Mouse (Mus musculus) MEL (cell line): Measurements from ENCODE around the gene Paqr9. TPM values are rescaled to one million over a fixed set of nuclear protein-coding genes. Genes with fewer than 3 reads are reported as not detected.

ENCODE experiments used
- DNase-seq: peaks from one replicate; pipeline ENCODE4 v3.0.0; 2011; ENCODE audit warnings: low read depth, low spot score
- H3K27ac ChIP-seq: 2 replicates; pipeline ENCODE4 v1.5.1; 2012; ENCODE audit warnings: low read depth, mild to moderate bottlenecking, control low read depth, low read length, moderate library complexity; ENCODE audit not compliant: control insufficient read depth
- H3K27me3 ChIP-seq, 2 experiments: fragments of 150-350 bp in 1 of 2; sonication (generic) in 1 of 2; 2 replicates each; pipeline ENCODE4 v1.6.1; 2012; ENCODE audit warnings: low read length in 2 of 2, mild to moderate bottlenecking in 2 of 2, improper control_type of control experiment in 1 of 2, moderate library complexity in 1 of 2; ENCODE audit not compliant: insufficient read depth in 2 of 2, control insufficient read depth in 1 of 2
- H3K36me3 ChIP-seq, 2 experiments: 2 replicates each; pipeline ENCODE4 v1.6.1; 2012 to 2014; ENCODE audit warnings: low read length in 2 of 2, improper control_type of control experiment in 1 of 2, inconsistent platforms in 1 of 2, mild to moderate bottlenecking in 1 of 2; ENCODE audit not compliant: insufficient read depth in 2 of 2, control insufficient read depth in 1 of 2
- H3K4me1 ChIP-seq, 2 experiments: fragments of 150-350 bp in 1 of 2; sonication (generic) in 1 of 2; 2 replicates each; pipeline ENCODE4 v1.6.1; 2012; ENCODE audit warnings: low read length in 2 of 2, improper control_type of control experiment in 1 of 2, mild to moderate bottlenecking in 1 of 2; ENCODE audit not compliant: insufficient read depth in 2 of 2, control insufficient read depth in 1 of 2
- H3K4me3 ChIP-seq, 2 experiments: fragments of 150-350 bp in 1 of 2; sonication (generic) in 1 of 2; 2 replicates each; pipeline ENCODE4 v1.5.1; 2012; ENCODE audit warnings: low read depth in 2 of 2, low read length in 2 of 2, mild to moderate bottlenecking in 2 of 2, moderate library complexity in 2 of 2, control low read depth in 1 of 2, improper control_type of control experiment in 1 of 2; ENCODE audit not compliant: control insufficient read depth in 1 of 2, insufficient read depth in 1 of 2
- H3K79me2 ChIP-seq: 2 replicates; pipeline ENCODE4 v1.6.1; 2012; ENCODE audit warnings: mild to moderate bottlenecking, low read length, moderate library complexity; ENCODE audit not compliant: control insufficient read depth, poor library complexity, insufficient read depth
- H3K9ac ChIP-seq: 2 replicates; pipeline ENCODE4 v1.6.1; 2012; ENCODE audit warnings: low read depth, mild to moderate bottlenecking, control low read depth, low read length, moderate library complexity; ENCODE audit not compliant: control insufficient read depth, poor library complexity, severe bottlenecking
- H3K9me3 ChIP-seq: fragments of 150-350 bp; sonication (generic); replicated peaks from 2 replicates; pipeline ENCODE4 v1.6.1; 2012; ENCODE audit warnings: mild to moderate bottlenecking, low read length, improper control_type of control experiment, moderate library complexity; ENCODE audit not compliant: insufficient read depth
- BHLHE40 ChIP-seq: IDR thresholded peaks from 2 replicates; pipeline ENCODE4 v1.6.1; 2012; ENCODE audit warnings: low read depth, mild to moderate bottlenecking, inconsistent platforms, low read length, improper control_type of control experiment, borderline replicate concordance
- CHD2 ChIP-seq: IDR thresholded peaks from 2 replicates; pipeline ENCODE4 v1.6.1; 2011; ENCODE audit warnings: low read length, improper control_type of control experiment
- ELF1 ChIP-seq: IDR thresholded peaks from 2 replicates; pipeline ENCODE4 v1.6.1; 2014; ENCODE audit warnings: low read depth, mild to moderate bottlenecking, inconsistent platforms, low read length, improper control_type of control experiment, moderate library complexity
- ETS1 ChIP-seq: IDR thresholded peaks from 2 replicates; pipeline ENCODE4 v1.6.1; 2012; ENCODE audit warnings: low read depth, mild to moderate bottlenecking, inconsistent platforms, low read length, improper control_type of control experiment, moderate library complexity
- GABPA ChIP-seq: IDR thresholded peaks from 2 replicates; pipeline ENCODE4 v1.6.1; 2012; ENCODE audit warnings: low read depth, mild to moderate bottlenecking, inconsistent platforms, low read length, improper control_type of control experiment, moderate library complexity
- GATA1 ChIP-seq: IDR thresholded peaks from 2 replicates; pipeline ENCODE4 v1.6.1; 2011; ENCODE audit warnings: low read depth, low read length, improper control_type of control experiment
- JUND ChIP-seq: IDR thresholded peaks from 2 replicates; pipeline ENCODE4 v1.6.1; 2011; ENCODE audit warnings: low read depth, mild to moderate bottlenecking, improper control_type of control experiment, low read length
- KAT2A ChIP-seq: conservative IDR thresholded peaks from 2 replicates; pipeline ENCODE4 v1.6.1; 2012; ENCODE audit warnings: low read depth, low read length, improper control_type of control experiment, inconsistent platforms
- MAFK ChIP-seq: IDR thresholded peaks from 2 replicates; pipeline ENCODE4 v1.6.1; 2011; ENCODE audit warnings: low read depth, mild to moderate bottlenecking, low read length, improper control_type of control experiment, borderline replicate concordance
- MAX ChIP-seq: IDR thresholded peaks from 2 replicates; pipeline ENCODE4 v1.6.1; 2011; ENCODE audit warnings: low read length, improper control_type of control experiment
- MAZ ChIP-seq: IDR thresholded peaks from 2 replicates; pipeline ENCODE4 v1.6.1; 2012; ENCODE audit warnings: low read depth, mild to moderate bottlenecking, inconsistent platforms, low read length, improper control_type of control experiment
- MEF2A ChIP-seq: IDR thresholded peaks from 2 replicates; pipeline ENCODE4 v1.6.1; 2014; ENCODE audit warnings: low read depth, mild to moderate bottlenecking, inconsistent platforms, low read length, improper control_type of control experiment; ENCODE audit not compliant: poor library complexity, insufficient replicate concordance, severe bottlenecking; ENCODE audit errors: extremely low read depth
- MXI1 ChIP-seq: IDR thresholded peaks from 2 replicates; pipeline ENCODE4 v1.6.1; 2011; ENCODE audit warnings: mild to moderate bottlenecking, low read depth, low read length, improper control_type of control experiment
- MYB ChIP-seq: IDR thresholded peaks from 2 replicates; pipeline ENCODE4 v1.6.1; 2011; ENCODE audit warnings: mild to moderate bottlenecking, low read depth, low read length, improper control_type of control experiment
- MYC ChIP-seq: IDR thresholded peaks from 2 replicates; pipeline ENCODE4 v1.6.1; 2011; ENCODE audit warnings: low read depth, mild to moderate bottlenecking, low read length, improper control_type of control experiment, moderate library complexity
- NELFE ChIP-seq: IDR thresholded peaks from 2 replicates; pipeline ENCODE4 v1.6.1; 2011; ENCODE audit warnings: low read depth, low read length, improper control_type of control experiment
- POLR2AphosphoS2 ChIP-seq: IDR thresholded peaks from 2 replicates; pipeline ENCODE4 v1.6.1; 2011; ENCODE audit warnings: low read length, improper control_type of control experiment
- POLR2AphosphoS5 ChIP-seq: IDR thresholded peaks from 2 replicates; pipeline ENCODE4 v1.6.1; 2012; ENCODE audit warnings: low read depth, borderline replicate concordance, mild to moderate bottlenecking, inconsistent platforms, low read length, moderate library complexity, mixed read lengths
- SMC3 ChIP-seq: IDR thresholded peaks from 2 replicates; pipeline ENCODE4 v1.6.1; 2011; ENCODE audit warnings: low read depth, low read length, improper control_type of control experiment
- TAL1 ChIP-seq: IDR thresholded peaks from 2 replicates; pipeline ENCODE4 v1.6.1; 2012; ENCODE audit warnings: mild to moderate bottlenecking, inconsistent platforms, low read length, moderate library complexity, mixed read lengths
- TBP ChIP-seq: IDR thresholded peaks from 2 replicates; pipeline ENCODE4 v1.8.0; 2011; ENCODE audit warnings: low read depth, low read length, improper control_type of control experiment
- UBTF ChIP-seq: IDR thresholded peaks from 2 replicates; pipeline ENCODE4 v1.6.1; 2012; ENCODE audit warnings: low read depth, mild to moderate bottlenecking, inconsistent platforms, low read length, improper control_type of control experiment, moderate library complexity, borderline replicate concordance; ENCODE audit not compliant: insufficient read depth
- USF2 ChIP-seq, 2 experiments: IDR thresholded peaks; 2 replicates each; pipeline ENCODE4 v1.6.1; 2011 to 2012; ENCODE audit warnings: improper control_type of control experiment in 2 of 2, low read length in 2 of 2, borderline replicate concordance in 1 of 2, inconsistent platforms in 1 of 2, low read depth in 1 of 2, mild to moderate bottlenecking in 1 of 2; ENCODE audit not compliant: insufficient read depth in 1 of 2
- ZMIZ1 ChIP-seq: IDR thresholded peaks from 2 replicates; pipeline ENCODE4 v1.6.1; 2012; ENCODE audit warnings: low read depth, mild to moderate bottlenecking, inconsistent platforms, low read length, improper control_type of control experiment, moderate library complexity
- polyA plus RNA-seq, 2 experiments: library from polyadenylated mRNA; stranded (reverse) in 1 of 2; unstranded in 1 of 2; fragments of >175 nt in 1 of 2; fragments of >200 nt in 1 of 2; gene quantifications; 2 replicates each; pipeline versions ENCODE4 v1.2.1 to v1.2.4; 2012; ENCODE audit warnings: low replicate concordance in 2 of 2, low read depth in 1 of 2; ENCODE audit not compliant: insufficient read length in 2 of 2, insufficient read depth in 1 of 2, missing spikeins in 1 of 2
- total RNA-seq: library from RNA; depleted of rRNA; stranded (reverse); fragments of 300-350 nt; gene quantifications from 2 replicates; pipeline ENCODE4 v1.2.3, GENCODE M21; 2012

The Paqr9 gene
- total and polyA plus RNA-seq, 3 experiments: 18.0 to 46.0 (median 24.8) TPM

DNA sequence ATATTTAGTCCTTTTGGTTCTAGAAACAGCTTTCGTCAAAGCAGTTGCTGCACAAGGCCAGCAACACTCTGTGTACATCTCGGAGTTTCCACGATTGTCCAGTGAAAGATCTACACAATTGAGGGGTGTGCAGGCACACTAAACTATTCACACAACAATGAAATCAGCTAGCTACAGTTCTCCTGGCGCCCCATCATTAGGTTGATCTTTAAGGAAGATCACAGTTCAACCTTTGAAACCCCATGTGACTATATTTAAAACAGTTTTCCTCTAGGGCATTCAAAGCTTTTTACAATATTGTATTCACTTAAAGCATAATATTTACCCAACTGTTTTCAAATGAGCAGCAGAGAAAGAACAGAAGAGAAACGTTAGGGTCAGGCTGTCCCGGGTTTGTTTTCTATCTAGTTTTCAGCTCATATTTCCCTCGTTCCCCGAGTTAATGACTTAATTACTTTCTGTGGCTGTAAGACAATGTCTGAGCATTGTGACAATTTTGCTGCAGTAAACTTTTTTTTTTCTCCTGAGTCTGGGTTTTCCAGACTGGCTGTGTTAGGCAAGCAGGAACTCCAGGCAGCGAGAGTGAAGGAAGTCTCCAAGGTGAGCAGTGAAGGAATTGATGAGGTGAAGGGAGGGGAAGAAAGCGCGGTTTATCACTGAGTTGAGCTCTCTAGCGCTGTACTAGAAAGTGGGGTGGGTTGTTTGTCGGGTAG lies 38.2 kb downstream of the Paqr9 start:
- no peaks in the 10 kb centered on the region for H3K36me3 ChIP-seq
- no peaks in the 10 kb centered on the region; a peak in 2 of 4 replicates for H3K27me3 ChIP-seq
- H3K4me3 ChIP-seq: no peak overlapping the region
- TF ChIP-seq CHD2: no peak
- TF ChIP-seq NELFE: no peak
- no peak for TF ChIP-seq JUND
- TF ChIP-seq ELF1: no peak
- TF ChIP-seq USF2 (IDR thresholded peaks at IDR 0.05; ENCODE audit: borderline replicate concordance in 1 of 2, insufficient read depth in 1 of 2, low read depth in 1 of 2, low read length in 2 of 2): no peak
- no peak for TF ChIP-seq MAFK
- no peak for TF ChIP-seq TAL1
- no peak for TF ChIP-seq MYB
- TF ChIP-seq MYC: no peak
- TF ChIP-seq MXI1: no peak
- TF ChIP-seq ETS1: no peak
- no peak for TF ChIP-seq POLR2AphosphoS5
- no peak for TF ChIP-seq BHLHE40
- no peak overlapping the region for H3K27ac ChIP-seq
- no peaks in the 10 kb centered on the region for H3K4me1 ChIP-seq
- H3K9ac ChIP-seq: no peak overlapping the region
- DNase-seq: no peak
- H3K9me3 ChIP-seq: no peaks in the 10 kb centered on the region
- no peaks in the 10 kb centered on the region for H3K79me2 ChIP-seq

DNA sequence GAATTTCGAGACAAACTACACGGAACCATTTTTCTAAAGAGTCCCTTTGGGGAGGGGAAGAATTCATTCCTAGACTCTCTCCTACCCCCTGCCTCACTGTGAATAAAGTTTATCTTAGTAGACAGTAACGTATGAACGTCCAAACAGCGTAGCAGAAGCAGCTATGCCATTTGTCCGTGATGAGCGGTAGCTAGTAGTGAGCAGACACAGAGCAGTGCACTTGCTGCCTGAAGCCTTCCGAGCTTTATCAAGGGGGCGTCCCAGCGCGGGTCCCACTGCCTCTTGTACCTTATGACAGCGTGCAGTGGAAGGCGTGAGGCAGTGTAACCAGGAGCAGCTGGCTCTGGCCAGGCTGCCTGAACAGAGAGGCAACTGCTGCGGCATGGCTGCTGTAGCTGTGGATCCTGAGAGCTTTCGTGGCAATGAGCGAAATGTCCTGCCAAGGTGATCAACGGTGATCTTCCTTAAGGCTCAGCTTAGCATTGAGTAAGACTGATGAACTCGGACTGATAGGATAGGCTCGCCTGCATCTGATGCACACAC lies 38.8 kb downstream of the Paqr9 start:
- Histone ChIP-seq H3K9me3 (no peaks in the 10 kb centered on the region), H3K9ac (no peak overlapping the region), H3K4me3 (no peak overlapping the region), H3K4me1 (no peaks in the 10 kb centered on the region), H3K27me3 (peaks cover 0 to under 1% of the 10 kb centered on the region in 2 experiments; a peak in 2 of 4 replicates), H3K36me3 (no peaks in the 10 kb centered on the region), H3K79me2 (no peaks in the 10 kb centered on the region), H3K27ac (no peak overlapping the region)
- no peak for DNase-seq
- TF ChIP-seq ETS1 (no peak), TAL1 (no peak), GABPA (no peak), TBP (no peak), KAT2A (no peak), MAX (no peak), MEF2A (no peak), POLR2AphosphoS2 (no peak), ELF1 (no peak), GATA1 (no peak), UBTF (no peak), ZMIZ1 (no peak), SMC3 (no peak), MYC (no peak), CHD2 (no peak), MAZ (no peak)
